Mouse (Mus musculus): ENCODE measurements at regions not wholly inside any gene's neighbourhood (a gene's known extent, or its start where the extent isn't known, plus 50 kb on each side); places are given as distances from the start of the nearest gene placed in this dataset.

DNA sequence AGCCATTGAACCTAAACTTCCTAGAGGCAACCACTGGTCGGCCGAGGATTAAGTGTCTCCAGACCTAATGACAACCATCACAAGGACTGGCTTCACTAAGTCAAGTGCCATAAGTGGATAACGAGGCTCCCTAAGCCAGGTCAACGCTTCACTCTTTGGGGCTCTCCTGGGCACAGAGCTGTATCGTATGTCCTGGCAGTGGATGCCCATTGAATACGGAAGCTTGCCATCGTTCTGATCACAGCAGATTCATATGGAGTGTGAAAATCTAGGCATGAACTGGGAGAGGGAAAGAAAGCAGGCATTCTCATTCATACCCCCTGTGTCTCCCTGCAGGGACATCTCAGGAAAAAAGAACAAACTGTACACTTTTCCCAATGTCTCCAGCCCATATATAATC lies 68.3 kb downstream of the Tmem100 start:
- TF ChIP-seq CTCF (IDR thresholded peaks at IDR 0.05; ENCODE audit: low read depth): no peak
- no peak for TF ChIP-seq EP300 (IDR thresholded peaks at IDR 0.05; ENCODE audit: low read depth)

Measured in heart, postnatal 0 days (tissue).